Mouse (Mus musculus) thymus, postnatal 36 days (tissue): ENCODE results near the gene A3galt2.

Experiments used
- DNase-seq, 2 experiments: peaks; one replicate each; pipeline ENCODE4 v3.0.0; 2022; ENCODE audit warnings: mixed read lengths in 2 of 2

The A3galt2 gene

GRCm38 (mm10) chr4:128755064-128755463 is at the start of gene A3galt2:
TSS of gene A3galt2 (plus strand) at chr4:128755364.
- no peak for DNase-seq

GRCm38 (mm10) chr4:128706626-128707025 is 48.5 kb upstream of the A3galt2 start:
- DNase-seq: peak; percentile 32 to 33

- DNase-seq: no peak
These were observed 47.8 kb upstream of the A3galt2 start for GRCm38 (mm10) chr4:128707384-128707783.

- DNase-seq: no peak
These were observed 45.9 kb upstream of the A3galt2 start for GRCm38 (mm10) chr4:128709061-128709780.

GRCm38 (mm10) chr4:128709781-128710166 is 45.4 kb upstream of the A3galt2 start:
- no peak for DNase-seq

GRCm38 (mm10) chr4:128710286-128710685 is 44.9 kb upstream of the A3galt2 start:
- DNase-seq: no peak

GRCm38 (mm10) chr4:128710800-128711199 is 44.4 kb upstream of the A3galt2 start:
- DNase-seq: no peak

GRCm38 (mm10) chr4:128711455-128712135 is 43.6 kb upstream of the A3galt2 start:
- peak; percentile 89 to 91 for DNase-seq

- DNase-seq: peak in 1 of 2 experiments; percentile 40
These were observed 43.0 kb upstream of the A3galt2 start for GRCm38 (mm10) chr4:128712136-128712655.

- DNase-seq: no peak
These were observed 42.2 kb upstream of the A3galt2 start for GRCm38 (mm10) chr4:128712941-128713340.

- DNase-seq: peak; percentile 39 to 70
These were observed 39.6 kb upstream of the A3galt2 start for GRCm38 (mm10) chr4:128715241-128716204.

- DNase-seq: no peak
These were observed 38.9 kb upstream of the A3galt2 start for GRCm38 (mm10) chr4:128716279-128716678.

GRCm38 (mm10) chr4:128716731-128717130 is 38.4 kb upstream of the A3galt2 start:
- no peak for DNase-seq

- no peak for DNase-seq
These were observed 35.1 kb upstream of the A3galt2 start for GRCm38 (mm10) chr4:128720110-128720509.

- no peak for DNase-seq
These were observed 34.0 kb upstream of the A3galt2 start for GRCm38 (mm10) chr4:128721061-128721648.

GRCm38 (mm10) chr4:128721761-128722160 is 33.4 kb upstream of the A3galt2 start:
- DNase-seq: no peak

GRCm38 (mm10) chr4:128722932-128723331 is 32.2 kb upstream of the A3galt2 start:
- DNase-seq: no peak

GRCm38 (mm10) chr4:128723431-128723830 is 31.7 kb upstream of the A3galt2 start:
- DNase-seq: no peak

- no peak for DNase-seq
These were observed 31.1 kb upstream of the A3galt2 start for GRCm38 (mm10) chr4:128724059-128724458.

GRCm38 (mm10) chr4:128727019-128727720 is 28.0 kb upstream of the A3galt2 start:
- DNase-seq: peak; percentile 89 to 92

- peak in 1 of 2 experiments; percentile 36 for DNase-seq
These were observed 27.3 kb upstream of the A3galt2 start for GRCm38 (mm10) chr4:128727721-128728430.
